Mouse (Mus musculus) ES-Bruce4 (cell line): ENCODE results near the gene Cmtm2a.
"Not testable (repeated sequence)": the region's sequence is repeated elsewhere in the genome, so short reads cannot be mapped to it uniquely, and the experiment has no call there.

Experiments used
- CTCF ChIP-seq: IDR thresholded peaks from one replicate; pipeline ENCODE4 v1.8.1; 2011; ENCODE audit warnings: low read depth, low read length
- EP300 ChIP-seq: IDR thresholded peaks from 2 replicates; pipeline ENCODE4 v1.6.1; 2011; ENCODE audit warnings: low read depth, low read length; ENCODE audit not compliant: insufficient read depth
- POLR2A ChIP-seq: IDR thresholded peaks from one replicate; pipeline ENCODE4 v1.8.1; 2011; ENCODE audit warnings: low read length; ENCODE audit not compliant: insufficient read depth

DNA sequence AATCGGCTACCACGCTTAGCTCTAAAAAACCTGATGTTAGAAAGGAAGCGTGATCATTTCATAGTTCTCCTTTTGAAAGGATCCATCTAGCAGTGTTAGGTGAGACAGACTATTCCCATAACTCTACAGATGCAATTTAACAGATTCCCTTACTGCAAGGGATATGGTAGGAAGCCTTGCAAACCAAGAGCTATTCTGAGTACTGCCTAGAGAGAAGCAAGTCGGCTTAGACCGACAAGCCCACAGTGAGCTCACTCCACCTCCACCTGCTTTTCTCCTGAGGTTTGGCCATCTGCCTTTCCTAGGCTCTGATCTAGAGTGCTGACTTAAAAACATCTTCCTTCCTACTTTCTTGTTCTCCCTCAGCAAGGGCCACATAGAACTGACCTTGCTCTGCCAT, 31.2 kb downstream of the Cmtm2a start:
- not testable (repeated sequence) for TF ChIP-seq CTCF, POLR2A, EP300
